Mouse (Mus musculus) lung, postnatal 36 days (tissue): ENCODE data around the gene Cnnm1.

Experiments used
- DNase-seq: peaks from one replicate; pipeline ENCODE4 v3.0.0; 2022; ENCODE audit warnings: mixed read lengths

Cnnm1 gene

DNA sequence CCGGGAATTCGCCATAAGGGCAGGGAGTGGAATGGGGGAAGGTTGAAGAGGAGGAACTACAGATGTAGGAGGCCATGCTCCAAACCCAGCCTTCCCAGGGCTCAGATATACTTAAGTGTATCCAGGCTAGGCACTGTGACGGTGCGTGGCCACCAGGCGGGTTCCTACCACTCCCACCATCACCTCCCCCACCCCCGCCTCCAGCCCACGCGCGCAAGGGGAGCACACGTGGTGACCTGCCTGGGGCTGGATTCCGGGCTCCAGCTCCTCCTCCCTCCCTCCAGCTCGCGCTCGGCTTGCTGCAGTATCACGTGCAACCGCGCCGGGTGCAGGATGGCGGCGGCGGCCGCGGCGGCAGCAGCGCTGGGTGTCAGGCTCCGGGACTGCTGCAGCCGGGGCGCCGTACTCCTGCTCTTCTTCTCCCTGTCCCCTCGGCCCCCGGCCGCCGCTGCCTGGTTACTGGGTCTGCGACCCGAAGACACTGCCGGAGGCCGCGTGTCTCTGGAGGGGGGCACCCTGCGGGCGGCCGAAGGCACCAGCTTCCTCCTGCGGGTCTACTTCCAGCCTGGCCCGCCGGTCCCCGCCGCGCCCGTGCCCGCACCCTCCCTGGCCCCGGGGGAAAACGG is at the start of gene Cnnm1:
Gene Cnnm1 (plus strand): TSS at position 325 of the 626 bp plus-strand sequence.
- no peak for DNase-seq

DNA sequence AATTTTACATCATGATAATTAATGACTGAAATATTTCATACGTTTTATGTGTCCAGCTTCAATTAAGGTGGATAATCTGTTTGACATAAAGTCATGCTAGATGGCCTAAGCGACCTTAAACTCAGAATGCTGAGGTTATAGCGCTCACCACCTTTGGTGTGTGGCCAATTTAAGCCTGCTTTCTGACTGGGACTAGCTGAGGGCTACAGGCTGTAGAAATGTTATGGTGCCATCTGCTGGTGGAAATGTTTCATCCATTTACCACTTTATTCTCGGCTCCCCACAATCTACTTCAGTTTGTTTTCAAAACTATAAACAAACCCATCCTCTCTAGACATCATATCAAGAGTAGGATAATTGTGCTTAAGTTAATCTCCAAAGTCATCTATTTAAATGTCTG is 43.9 kb upstream of the Cnnm1 start:
- peak; percentile 68 for DNase-seq

DNA sequence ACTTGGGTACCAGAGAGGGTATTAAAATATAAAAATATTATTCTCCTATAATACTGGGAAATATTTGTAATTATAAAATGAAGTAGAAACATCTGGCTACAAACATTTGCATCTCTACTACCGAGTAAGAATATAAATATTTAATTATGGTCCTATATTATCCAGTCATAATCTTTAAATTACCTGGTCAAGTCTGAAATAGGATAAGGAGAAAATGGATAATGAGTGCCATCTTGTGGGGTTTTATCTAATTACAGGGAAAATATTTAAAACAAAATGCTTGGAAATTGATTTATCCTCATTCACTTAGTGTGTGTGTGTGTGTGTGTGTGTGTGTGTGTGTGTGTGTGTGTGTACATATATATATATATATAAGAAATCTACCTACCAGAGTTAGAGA is 33.1 kb upstream of the Cnnm1 start:
- no peak for DNase-seq

DNA sequence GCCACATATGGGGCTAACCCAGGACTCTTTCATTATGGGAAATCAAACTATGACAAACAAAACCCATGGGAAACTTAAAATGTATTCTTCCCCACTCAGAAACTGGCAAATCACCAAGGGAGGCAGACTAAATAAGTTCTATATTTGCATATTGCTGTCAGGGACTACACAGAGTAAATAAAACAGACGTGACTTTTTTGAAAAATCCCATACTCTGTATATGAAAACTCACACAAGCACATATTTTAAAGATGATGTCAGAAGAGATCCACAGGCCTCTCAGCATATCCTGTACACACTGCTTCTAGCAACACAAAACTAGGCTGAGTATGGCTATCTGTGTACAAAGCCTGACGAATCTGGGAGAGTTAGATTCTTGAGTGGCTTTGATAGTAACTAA is 24.7 kb upstream of the Cnnm1 start:
- DNase-seq, result no peak

DNA sequence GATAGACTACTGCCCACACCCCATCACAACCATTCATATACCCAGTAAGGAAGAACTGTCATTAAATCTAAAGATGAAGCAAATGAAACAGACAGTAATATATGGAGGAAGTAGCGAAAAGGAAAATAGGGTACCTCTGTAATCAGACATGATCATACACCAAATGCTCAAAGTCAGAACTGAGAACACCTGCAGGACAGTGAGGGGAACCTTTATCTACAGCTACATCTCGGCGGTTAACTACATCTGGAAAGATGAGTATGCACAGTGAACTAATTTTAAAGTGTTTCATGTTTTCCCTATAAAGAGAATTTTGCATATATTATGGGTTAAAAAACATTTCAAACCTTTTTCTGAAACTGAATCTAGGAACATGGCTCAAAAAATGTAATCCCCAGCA is 19.7 kb upstream of the Cnnm1 start:
- no peak for DNase-seq

DNA sequence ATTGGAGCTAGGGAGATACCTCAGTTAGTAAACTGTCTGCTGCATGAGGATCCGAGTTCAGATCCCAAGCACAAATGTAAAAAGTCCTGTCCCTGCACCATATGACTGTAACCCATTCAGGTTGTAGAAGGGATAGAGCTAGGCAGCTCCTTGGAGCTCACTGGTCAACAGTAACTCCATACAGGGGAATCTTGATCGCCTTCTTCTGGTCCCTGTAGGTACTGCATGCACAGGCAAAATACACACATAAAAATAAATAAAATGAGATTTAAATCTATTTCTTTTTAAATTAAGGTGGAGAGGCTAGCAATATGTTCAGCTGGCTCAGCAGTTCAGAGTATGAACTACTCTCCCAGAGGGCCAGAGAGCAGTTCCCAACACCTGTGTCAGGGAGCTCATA is 16.2 kb upstream of the Cnnm1 start:
- DNase-seq, result no peak

DNA sequence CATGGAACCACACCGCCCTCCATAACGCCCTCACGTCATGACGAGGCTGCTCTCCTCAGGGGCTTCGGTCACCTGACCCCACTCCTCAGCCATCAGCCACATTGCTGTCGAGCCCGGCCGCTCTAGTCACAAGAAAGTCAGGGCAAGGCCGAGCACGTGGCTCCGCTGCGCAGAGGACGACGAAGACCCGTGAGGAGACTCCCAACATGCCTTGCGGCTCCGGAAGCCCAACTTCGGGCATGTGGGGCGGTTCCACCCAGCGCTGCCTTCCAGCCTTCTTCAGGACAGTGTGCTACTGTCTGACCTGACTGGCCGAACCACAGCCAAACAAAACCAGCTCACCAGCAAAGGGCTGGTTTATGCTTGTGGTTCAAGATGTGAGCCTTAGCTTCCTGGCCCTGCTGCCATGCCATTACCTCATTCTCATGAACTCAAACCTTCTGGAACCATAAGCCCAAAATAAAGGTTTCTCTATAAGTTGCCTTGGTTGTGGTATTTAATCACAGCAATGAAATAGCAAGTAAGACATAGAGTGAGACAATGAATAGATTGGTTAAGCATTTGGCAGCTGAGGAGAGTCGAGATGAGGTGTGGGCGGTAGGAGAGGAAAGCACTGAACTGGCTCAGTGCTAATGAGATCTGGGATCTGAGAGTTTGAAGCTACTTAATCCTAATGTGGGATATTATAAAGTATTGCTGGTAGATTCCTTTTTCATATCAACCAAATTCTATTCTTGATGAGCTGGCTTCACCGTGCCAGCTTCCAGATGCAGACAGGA is 12.6 kb upstream of the Cnnm1 start:
- no peak for DNase-seq

DNA sequence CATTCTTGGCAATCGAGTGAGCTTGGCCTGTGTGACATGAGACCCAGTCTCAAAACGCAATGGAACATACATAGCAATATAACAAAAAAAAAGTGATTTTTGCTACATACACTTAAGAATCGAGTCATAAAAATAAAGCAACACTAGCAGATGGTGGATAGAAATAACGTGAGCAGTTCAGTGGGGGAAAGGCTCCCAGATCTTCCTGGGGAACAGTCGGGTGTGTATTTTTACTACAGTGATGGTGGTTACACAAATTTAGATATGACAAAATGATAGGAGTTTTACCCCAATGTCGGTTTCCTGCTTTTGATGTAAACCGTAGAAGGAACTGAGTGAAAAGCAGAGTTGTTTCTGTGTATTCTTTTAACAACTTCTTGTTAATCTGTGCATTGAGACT is 990 bp upstream of the Cnnm1 start:
- no peak for DNase-seq

DNA sequence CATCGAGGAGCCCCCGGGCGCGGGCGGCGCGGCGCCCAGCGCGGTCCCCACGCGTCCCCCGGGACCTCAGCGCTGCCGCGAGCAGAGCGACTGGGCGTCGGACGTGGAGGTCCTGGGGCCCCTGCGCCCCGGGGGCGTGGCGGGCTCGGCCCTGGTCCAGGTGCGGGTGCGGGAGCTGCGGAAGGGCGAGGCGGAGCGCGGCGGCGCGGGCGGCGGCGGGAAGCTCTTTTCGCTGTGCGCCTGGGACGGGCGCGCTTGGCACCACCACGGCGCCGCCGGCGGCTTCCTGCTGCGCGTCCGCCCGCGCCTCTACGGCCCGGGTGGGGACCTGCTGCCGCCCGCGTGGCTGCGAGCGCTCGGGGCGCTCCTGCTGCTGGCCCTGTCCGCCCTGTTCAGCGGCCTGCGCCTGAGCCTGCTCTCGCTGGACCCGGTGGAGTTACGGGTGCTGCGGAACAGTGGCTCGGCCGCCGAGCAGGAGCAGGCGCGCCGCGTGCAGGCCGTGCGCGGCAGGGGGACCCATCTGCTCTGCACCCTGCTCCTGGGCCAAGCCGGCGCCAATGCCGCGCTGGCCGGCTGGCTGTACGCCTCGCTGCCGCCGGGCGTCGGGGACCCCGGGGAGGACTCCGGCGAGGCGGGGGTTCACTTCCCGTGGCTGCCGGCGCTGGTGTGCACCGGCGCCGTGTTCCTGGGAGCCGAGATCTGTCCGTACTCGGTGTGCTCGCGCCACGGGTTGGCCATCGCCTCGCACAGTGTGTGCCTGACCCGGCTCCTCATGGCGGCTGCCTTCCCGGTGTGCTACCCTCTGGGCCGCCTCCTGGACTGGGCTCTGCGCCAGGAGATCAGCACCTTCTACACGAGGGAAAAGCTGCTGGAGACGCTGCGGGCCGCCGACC is 778 bp downstream of the Cnnm1 start:
- DNase-seq, result no peak

DNA sequence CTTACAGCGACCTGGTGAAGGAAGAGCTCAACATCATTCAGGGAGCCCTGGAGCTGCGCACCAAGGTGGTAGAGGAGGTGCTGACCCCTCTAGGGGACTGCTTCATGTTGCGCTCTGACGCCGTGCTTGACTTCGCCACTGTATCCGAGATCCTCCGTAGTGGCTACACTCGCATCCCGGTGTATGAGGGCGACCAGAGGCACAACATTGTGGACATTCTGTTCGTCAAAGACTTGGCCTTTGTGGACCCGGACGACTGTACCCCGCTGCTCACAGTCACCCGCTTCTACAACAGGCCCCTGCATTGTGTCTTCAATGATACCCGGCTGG is 1.4 kb downstream of the Cnnm1 start:
- DNase-seq, result no peak

DNA sequence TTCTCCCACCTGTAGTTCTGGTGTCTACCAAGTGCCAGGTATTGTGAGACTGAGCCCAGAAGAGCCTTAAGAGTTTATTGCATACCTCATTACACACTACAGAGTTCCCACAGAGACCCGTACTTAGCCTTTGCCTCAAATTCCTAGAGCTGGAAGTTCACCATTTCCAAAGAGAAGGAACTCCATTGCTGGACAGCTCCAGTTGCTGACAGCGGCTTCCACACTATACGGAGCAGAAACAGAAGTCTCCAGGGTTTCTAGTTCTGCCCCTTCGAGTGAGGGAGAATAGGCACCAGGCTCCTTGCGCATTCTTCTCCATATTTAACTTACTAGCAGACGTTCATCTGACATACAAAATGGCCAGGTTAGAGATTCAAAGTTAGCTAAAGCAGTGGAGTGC is 2.0 kb downstream of the Cnnm1 start:
- DNase-seq, result no peak

DNA sequence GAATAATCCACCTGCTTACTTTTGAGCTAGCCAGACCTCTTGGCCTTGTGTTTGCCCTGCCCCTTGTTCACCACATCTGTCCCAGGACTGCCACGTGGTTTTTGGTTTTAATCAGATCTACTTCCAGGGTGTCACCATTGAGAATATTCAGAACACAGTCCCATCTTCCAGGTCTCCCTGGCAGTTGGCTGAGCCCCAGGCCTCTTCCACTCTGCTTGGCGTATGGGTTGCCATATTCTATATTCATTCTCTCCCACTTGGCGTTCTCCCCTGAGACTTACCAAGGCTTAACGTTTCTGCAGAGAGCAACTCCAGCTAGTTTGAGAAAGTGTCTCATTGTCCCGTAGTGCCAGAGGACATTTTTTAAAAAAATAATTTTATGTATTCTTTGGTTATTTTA is 2.7 kb downstream of the Cnnm1 start:
- no peak for DNase-seq

DNA sequence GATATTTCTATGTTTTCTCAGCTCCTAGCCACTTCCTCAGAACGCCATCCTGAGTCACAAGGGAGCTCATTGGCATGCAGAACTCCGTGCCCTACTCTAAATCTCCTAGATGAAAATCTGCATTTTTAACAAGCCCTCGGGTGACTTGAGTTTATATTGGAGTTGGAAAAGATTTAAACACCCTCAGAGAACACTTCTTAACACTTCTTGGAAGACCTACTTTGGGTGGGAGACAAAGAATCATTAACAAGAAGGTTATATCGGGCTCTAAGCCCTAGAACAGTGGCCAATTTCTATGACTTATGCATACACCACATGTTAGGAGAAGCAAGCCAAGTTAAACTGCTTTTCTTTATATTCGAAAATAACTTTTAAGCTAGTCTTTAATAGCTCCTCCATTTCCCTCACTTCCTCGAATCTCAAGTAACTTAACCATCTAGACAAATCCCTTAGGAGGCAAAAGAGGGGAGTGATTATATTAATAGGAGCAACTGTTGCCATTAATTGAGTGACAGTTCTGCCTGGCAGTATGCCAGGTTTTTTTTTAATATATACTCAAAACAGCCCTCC is 4.5 kb downstream of the Cnnm1 start:
- no peak for DNase-seq

DNA sequence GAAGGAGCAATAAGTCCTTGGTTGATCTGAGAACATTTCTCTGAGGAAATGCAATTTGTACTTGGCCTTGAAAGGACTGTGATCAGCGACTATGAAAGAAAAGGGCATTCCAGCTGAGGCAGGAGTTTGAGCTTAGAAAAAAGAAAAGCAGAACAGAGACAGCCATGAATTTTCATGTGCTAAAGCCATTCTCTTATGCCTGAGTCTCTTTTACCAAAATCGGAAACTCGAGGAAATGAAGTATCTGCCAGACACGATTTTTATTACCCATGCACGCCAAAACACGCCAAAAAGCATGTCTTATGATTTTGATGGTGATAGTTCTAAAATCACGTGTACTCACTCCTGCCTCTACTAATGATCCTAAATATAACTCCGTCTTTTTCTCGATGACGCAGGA is 11.3 kb downstream of the Cnnm1 start:
- DNase-seq, result no peak

DNA sequence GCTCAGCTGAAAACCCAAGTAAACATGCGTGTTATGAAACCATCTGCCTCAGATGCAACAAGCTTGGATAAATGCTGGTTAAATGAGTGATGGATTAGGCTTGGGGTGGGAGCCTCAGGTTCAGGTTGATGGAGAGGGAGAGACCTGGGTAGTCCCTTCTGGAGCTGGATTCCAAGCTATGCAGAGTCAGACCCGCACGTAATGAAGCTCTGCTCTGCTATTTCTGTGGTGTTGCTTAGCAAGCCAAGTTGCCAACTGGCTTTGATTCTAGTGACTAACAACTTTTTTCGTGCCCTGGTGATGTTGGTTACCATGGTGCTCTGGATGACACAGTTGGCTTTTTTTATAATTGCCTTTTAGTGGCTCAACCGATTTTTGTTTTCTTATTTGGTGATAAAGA is 11.9 kb downstream of the Cnnm1 start:
- no peak for DNase-seq

DNA sequence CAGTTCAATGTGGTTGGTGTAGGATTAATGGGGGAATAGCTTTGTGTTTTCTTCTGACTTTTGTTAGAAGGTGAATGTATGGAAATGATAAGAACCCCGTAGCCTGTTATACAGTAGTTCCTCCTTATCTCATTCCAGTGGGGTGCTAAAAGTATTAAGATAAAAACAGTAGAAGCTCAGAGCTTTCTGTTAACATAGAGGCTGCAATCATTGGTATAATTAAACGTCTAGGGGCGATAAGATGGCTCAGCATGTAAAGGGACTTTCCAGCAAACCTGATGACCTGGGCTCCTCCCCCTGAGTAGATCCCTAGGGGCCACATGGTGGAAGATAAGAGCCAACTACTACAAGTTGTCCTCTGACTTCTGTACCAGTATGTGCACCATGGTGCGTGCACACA is 12.8 kb downstream of the Cnnm1 start:
- no peak for DNase-seq

DNA sequence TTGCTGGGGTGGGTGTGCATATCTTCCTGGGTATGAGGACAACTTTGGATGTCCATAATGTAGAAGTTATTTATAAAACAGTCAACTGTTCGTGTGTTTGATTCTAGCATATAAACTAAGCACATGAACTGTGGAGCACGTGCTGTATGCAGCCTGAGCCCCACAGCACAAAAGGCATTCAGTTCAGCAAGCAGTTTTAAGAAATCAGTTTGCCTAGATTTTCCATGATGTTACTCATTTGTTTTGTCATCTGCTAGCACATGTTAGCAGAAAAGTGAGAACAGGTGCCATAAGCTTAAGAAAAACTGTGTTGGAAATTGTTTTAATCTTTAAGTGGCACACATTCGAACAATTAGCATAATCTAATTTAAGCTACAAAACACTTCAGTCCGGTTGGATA is 19.7 kb downstream of the Cnnm1 start:
- no peak for DNase-seq

DNA sequence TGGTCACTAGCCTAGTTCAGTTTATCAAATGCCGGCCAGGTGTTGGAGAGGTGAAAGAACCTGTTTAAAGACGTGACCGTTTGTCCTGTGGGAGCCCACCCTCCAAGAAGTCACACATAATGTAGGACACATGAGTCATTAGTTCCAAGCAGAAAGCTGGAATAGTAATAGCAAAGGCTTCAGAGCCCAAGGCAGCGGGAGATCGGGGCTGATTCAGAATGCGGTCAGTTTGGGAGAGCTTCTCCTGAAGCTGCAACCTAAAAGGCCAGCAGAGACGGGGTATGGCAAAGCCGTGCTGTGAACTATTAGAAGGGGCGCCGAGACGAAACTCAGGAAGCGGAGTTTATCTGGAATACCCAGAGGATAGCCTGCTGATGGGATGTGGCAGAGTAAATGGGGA is 20.2 kb downstream of the Cnnm1 start:
- DNase-seq, result no peak

DNA sequence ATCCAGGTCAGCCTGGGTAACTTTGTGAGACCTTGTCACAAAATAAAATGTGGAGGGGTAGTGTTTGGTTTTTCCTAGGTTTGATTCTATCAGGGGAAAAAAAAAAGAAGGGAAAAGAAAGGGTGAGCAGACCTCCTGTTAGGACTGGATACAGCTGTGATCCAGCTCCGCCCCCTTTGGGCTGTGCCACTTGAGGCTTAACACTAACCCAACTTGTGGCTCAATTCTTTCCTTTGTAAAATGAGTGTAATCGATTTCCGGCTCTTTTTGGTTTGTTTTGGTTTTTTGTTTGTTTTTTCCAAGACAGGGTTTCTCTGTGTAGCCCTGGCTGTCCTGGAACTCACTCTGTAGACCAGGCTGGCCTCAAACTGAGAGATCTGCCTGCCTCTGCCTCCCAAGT is 21.9 kb downstream of the Cnnm1 start:
- DNase-seq, result no peak

DNA sequence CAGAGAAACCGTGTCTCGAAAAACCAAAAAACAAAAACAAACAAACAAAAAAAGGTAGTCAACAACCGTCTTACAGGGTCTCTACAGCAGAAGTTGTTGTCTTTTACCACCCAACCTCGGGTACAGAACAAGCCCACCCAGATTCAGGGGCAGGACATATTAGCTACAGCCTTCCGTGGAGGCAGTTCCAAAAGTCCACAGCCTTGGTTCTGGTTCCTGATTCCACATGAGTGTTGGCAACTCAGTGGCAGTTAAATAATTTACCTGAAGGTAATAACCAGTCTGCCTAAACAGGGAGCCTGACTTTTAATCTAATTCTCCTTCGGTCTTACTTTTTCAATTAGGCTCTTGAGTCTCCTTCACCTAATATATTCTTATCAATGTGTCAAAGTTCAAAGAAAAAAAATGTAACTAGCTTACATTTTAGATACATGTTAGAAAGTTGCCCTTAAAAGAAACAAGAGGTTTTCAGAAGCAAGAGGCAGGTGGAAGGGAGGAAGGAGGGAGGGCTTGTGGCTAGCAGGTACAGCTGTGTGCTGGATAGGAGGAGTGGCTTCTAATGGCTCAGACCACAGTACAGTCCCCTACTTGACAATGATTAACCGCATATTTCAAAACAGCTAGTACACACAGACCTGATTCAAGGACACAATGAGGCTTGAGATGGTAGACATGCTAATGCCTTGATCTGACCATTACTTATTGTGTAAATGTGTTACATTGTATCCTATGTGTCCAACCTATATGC is 23.5 kb downstream of the Cnnm1 start:
- no peak for DNase-seq

DNA sequence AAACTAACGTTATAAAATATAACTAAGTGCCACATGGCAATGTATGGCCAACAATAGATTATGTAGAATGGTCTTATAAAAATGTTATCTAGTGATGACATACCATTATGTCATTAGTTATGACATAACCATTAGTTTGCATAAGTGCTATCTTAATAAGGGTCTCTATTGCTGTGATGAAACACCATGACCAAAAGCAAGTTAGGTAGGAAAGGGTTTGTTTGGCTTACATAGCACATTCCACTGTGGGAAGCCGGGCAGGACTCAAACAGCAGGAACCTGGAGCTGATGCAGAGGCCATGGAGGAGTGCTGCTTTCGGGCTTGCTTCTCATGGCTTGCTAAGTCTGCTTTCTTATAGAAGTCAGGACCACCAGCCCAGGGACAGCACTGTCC is 24.1 kb downstream of the Cnnm1 start:
- DNase-seq, result no peak

DNA sequence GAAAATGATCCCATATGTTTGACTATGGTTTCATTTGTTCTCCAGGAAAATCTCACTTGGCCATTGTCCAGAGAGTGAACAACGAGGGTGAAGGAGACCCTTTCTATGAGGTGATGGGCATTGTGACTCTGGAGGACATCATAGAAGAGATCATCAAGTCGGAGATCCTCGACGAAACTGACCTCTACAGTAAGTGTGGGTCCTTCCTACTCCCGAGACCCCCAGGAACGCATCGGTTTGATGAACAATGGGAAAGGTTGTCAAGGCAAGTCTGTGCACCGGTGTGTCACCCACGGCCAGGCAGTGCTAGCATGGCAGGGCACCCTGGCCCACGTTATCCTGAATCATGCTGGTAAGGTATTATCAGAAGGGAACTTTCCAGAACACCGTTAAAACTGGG is 24.8 kb downstream of the Cnnm1 start:
- no peak for DNase-seq
